Mouse (Mus musculus) naive thymus-derived CD4-positive, alpha-beta T cell, adult 5 months (primary cell): Measurements from ENCODE around the gene Olfr1510. TPM values are rescaled to one million over a fixed set of nuclear protein-coding genes. Genes with fewer than 3 reads are reported as not detected.

Experiments used
- polyA plus RNA-seq: library from polyadenylated mRNA; unstranded; fragments of 100-300 nt; shearing (Covaris generic); gene quantifications from one replicate; pipeline ENCODE4 v1.2.1, GENCODE M21; 2017

Gene Olfr1510
- polyA plus RNA-seq: not detected

GRCm38 (mm10) chr14:52414273-52414672, at the start of gene Olfr1510:
TSS of gene Olfr1510 (minus strand) at chr14:52414373.

GRCm38 (mm10) chr14:52442690-52443089, 28.5 kb upstream of the Olfr1510 start, which contains the start of gene Olfr1509:
TSS of gene Olfr1509 (plus strand) at chr14:52442990.

GRCm38 (mm10) chr14:52397279-52397678, 16.9 kb downstream of the Olfr1510 start, which contains the start of gene Olfr1511:
TSS of gene Olfr1511 (minus strand) at chr14:52397379.

GRCm38 (mm10) chr14:52379068-52379467, 35.1 kb downstream of the Olfr1510 start, which contains the start of gene Olfr1512:
TSS of gene Olfr1512 (minus strand) at chr14:52379168.

Other genes with a start within 250 kb of the Olfr1510 start
- gene Supt16, start 217.0 kb downstream of the Olfr1510 start, polyA plus RNA-seq: 17.0 TPM
- 42.7 TPM for gene Chd8, start 156.6 kb downstream of the Olfr1510 start, polyA plus RNA-seq
- 128 TPM for gene Tox4, start 135.2 kb downstream of the Olfr1510 start, polyA plus RNA-seq
- gene Rab2b, start 134.8 kb downstream of the Olfr1510 start, polyA plus RNA-seq: 19.6 TPM
- gene Mettl3, start 109.2 kb downstream of the Olfr1510 start, polyA plus RNA-seq: 62.6 TPM
- 0.97 TPM for gene Sall2, start 85.6 kb downstream of the Olfr1510 start, polyA plus RNA-seq
- gene Olfr1513, start 58.0 kb downstream of the Olfr1510 start, polyA plus RNA-seq: not detected
- not detected for gene Olfr1512, start 35.2 kb downstream of the Olfr1510 start, polyA plus RNA-seq
- gene Olfr1511, start 17.0 kb downstream of the Olfr1510 start, polyA plus RNA-seq: not detected
- not detected for gene Olfr1509, start 28.6 kb upstream of the Olfr1510 start, polyA plus RNA-seq
- not detected for gene Olfr1508, start 53.1 kb upstream of the Olfr1510 start, polyA plus RNA-seq
- gene Olfr1507, start 81.4 kb upstream of the Olfr1510 start, polyA plus RNA-seq: 0.40 TPM